Mouse (Mus musculus): ENCODE results near the gene Elane.
A peak's percentile ranks its signal among the peaks of the same experiment; 100 is the strongest.
"Not testable (repeated sequence)": the region's sequence is repeated elsewhere in the genome, so short reads cannot be mapped to it uniquely, and the experiment has no call there.

The Elane gene

DNA sequence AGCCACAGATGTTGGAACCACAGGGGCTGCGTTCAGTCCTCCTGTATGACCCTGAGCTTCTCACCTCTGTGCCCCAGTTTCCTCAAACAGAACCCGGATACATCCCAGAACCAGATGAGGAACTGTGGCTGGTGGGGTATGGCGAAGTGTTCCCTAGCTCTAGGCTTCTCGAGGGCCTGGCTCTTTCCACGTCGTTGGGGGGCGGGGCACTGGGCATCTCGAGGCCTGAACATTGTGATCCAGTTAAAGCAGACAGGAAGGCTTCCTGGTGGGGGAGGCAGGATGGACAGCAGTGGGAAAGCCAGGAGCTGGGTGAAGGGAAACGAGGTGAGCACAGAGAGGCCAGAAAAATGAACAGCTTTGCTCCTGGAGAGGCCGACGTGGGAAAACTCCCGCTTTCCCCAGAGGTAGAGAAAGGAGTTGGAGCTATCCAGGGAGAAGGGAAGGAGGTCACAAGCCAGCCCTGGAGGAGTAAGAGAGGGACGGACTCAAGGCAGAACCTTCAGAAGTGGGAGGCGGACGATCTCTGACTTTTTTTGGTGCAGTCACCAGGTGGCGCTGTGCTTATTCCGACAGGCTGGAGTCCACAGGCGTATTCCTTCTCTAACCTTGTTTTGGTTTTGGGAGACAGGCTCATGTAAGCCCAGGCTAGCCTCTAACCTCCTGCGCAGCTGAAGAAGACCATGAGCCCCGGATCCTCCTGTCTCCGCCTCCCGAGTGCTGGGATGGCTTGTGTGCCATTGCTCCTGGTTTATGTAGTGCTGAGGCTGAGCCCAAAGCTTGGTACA, 2.6 kb upstream of the Elane start:
- peak; percentile 80 to 84 for DNase-seq

DNA sequence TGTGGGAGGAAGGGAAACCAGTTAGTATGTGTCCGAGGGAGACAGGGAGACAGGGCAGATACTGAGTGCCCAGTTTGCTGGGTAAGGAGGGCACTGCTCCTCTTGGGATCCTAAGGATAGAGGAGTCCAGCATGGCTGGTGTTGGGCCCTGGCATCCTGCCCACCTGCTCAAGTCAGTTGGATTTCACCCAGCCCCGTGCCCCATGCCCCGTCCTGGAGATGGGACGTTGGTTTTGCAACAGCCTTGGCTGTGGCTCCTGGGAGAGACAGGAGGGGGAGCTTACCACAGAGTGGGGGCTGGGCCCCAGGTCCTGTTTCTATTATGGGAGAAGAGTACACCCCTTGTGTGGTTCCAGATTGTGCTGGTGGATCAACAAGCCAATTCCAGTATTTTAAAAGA, 1.6 kb upstream of the Elane start:
- DNase-seq = peak; percentile 74 to 79

DNA sequence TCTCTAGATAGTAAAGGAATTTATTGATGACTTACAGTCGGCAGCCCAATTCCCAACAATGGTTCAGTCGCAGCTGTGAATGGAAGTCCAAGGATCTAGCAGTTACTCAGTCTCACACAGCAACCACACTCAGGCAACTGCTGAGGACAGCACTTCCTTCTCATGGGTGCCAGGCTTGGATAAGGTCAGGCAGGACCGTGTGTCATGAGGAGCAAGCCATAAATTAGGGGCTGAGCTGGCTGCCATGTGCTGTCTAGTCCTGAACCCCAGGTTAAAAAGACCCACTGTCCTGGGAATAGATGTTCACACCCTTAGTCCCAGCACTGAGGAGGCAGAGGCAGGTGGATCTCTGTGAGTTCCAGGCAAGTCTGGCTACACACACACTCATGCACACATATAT, 1.1 kb upstream of the Elane start:
- DNase-seq = not testable (repeated sequence)

DNA sequence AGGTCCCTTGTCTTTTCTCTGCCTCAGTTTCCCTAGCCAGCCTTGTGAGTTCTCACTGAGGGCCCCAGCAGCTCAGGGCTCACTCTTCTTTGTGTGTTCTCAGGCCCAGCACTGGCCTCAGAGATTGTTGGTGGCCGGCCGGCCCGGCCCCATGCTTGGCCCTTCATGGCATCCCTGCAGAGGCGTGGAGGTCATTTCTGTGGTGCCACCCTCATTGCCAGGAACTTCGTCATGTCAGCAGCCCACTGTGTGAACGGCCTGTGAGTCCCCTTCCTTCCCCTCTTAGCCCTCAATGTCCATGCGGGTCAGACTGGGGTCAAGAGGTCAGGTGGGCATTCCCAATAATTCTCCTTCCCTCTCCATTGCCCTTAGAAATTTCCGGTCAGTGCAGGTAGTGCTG, 564 bp downstream of the Elane start:
- DNase-seq = no peak

DNA sequence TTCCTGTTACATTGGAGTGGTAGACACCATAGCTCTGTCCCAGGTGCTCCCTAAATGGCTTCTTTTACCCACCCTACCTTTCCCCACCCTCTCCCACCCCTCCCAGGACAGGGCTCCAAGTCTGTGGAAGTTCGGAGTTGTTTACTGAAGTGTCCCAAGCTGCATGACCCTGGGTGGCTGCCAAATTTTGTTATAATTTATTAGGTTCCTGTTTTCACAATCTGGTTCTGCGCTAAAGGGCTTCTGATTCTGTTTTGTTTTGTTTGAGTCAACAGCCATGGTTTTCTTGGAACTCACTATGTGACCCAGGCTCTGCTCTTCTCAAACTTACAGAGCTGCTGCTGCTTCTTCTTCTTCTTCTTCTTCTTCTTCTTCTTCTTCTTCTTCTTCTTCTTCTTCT, 3.3 kb downstream of the Elane start:
- DNase-seq = no peak

DNA sequence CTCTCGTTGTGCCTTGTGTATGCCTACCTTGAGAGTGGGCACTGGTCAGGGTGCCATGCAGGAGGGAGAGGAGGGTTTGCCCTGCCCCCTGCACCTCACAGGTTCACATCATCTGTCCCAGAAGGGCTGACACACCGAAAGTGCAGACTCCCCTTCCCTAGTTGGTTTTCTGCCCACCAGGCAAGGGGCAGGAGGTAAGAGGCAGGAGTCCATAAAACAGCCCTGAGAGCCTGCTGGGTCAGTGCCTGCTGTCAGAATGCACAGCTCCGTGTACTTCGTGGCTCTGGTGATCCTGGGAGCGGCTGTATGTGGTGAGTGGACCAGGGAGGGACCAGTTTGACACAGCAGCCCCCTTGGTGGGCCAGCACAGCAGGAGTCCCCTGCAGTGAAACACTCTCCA, 4.6 kb downstream of the Elane start, which contains the start of gene Cfd:
Gene Cfd, plus strand, starts transcription at position 184 of the 400 bp plus-strand sequence.
- no peak for DNase-seq

DNA sequence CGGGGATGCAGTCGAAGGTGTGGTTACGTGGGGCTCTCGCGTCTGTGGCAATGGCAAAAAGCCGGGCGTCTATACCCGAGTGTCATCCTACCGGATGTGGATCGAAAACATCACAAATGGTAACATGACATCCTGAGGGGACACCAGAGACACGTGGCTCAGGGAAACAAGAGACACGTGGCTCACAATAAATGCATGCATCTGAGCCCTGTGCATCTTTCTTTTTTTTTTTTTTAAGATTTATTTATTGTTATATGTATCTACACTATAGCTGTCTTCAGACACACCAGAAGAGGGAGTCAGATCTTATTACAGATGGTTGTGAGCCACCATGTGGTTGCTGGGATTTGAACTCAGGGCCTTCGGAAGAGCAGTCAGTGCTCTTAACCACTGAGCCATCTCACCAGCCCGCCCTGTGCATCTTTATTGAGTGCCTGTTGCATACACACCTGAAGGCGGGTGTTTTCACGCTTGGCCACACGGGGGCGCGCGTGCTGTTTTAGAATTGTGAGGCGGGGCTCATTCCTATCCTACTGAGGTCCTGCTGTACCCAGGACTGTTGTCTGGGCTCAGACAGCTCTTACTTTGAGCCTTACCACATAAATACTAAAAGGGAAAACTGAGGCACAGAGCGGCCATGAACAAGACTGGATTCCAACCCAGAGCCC, 6.5 kb downstream of the Elane start:
- DNase-seq = peak; percentile 70 to 79

DNA sequence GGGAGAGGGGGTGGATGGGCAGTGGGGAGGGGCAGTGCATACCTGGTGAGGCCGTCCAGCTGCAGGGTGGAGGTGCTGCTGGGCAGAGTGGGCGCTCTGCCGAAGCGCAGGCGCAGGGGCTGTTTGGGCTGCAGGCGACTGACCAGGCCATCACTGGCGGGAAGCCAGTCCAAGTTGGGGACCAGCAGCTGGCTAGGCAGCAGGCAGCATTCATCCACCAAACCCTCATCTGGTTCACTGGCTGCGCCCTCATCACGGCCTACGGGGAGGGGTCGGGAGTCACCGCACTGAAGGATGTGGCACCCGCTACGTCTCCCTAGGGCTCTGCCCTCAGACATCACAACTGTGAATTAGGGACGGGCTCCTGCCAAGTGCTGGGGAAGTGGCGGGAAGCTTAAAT, 10.3 kb downstream of the Elane start:
- no peak for DNase-seq

DNA sequence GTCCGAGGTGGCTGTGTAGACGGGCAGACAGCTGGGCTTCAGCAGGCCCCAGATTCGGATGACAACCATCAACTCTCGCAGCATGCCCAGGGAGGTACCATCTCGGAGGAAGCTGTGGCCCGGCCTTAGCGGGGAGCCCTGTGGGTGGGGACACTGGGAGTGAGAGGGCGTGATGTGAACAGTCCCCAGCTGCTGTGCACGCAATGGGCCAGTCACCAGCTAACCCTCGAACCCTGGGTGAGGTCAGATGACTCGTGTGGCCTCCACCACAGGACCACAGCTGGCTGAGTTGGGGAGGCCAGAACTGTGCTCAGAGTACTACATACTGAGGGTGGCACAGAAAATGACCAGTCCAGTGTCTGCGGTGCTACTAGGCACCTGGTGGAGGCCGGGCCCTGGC, 10.8 kb downstream of the Elane start:
- DNase-seq = peak in 1 of 2 experiments; percentile 64

DNA sequence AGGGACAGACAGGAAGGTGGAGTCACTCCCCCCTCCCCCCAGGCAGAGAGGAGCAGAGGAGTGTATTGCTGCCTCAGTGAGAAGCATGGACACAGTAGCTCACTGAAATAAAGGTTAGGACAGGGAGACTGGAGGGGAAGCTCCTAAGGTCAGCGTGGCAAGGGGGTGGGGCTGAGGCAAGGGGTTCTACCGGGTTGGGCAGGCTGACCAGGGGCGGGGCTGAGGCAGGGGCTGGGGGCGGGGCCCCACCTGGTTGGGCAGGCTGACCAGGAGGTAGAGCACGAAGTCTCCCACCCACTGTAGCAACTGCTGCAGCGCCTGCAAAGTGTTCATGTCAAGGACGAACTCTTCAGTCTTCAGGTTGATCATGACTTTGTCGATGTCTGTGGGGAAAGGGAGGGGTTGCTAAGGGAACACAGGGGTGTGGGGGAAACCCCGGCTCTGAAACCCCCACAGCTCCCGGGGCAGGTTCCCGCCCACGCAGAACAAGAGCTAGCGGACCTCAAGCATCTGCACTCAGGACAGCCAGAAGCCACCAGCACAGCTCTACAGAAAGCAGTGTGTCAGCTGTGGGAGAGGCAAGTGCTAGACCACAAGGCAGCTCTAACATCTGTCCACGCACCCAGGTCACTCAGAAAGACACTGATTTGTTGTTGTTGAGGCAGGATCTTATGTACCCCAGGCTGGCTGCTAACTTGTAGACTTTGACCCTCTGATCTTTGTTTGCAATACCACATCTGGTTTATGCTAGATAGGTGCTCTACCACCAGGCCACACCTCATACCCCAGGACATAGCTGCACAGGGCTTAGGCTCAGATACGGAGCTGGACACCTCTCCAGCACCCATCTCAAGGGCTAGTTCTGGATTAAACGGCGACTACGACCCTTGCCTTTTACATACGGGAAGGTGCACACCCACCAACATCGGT, 11.5 kb downstream of the Elane start:
- no peak for DNase-seq

DNA sequence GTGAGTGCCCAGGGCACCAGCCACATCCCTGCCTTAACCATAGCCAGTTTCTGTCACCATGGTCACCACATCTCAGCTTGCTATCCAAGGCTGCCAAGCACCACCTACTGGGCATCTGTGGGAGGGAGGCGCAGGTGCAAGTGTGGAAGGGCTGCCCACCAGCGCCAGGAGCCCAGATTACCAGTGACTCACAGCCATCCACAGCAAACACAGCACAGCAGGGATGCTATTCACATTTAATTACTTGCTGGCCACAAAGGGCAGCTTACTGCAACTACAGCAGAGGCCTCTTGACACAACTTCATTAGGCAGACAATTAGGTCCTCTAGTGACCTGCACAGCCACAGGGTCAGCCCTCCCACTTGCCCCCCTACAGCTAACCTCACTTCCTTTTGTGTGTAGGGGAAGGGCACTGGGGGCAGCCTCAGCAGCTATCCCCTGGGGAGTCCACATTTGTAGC, 14.9 kb downstream of the Elane start:
- DNase-seq = no peak

DNA sequence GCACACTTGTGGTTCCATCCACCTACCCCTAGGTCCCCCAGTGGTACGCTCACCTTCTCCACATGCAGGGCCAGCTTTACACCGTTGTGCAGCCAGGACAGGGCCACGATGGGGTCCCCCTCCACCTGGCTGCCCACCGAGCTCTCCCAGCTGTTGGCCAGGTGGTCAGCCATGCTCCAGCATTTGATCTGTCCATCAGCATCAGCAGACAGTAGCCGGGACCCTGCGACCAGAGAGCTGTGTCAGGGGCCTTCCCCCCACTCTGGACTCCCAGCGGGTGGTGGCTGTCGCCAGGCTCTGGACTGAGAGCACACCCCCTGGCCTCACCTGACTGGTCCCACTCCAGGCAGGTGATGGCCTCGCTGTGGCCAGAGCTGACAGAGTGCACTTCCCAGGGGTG, 20.7 kb downstream of the Elane start:
- DNase-seq = no peak

DNA sequence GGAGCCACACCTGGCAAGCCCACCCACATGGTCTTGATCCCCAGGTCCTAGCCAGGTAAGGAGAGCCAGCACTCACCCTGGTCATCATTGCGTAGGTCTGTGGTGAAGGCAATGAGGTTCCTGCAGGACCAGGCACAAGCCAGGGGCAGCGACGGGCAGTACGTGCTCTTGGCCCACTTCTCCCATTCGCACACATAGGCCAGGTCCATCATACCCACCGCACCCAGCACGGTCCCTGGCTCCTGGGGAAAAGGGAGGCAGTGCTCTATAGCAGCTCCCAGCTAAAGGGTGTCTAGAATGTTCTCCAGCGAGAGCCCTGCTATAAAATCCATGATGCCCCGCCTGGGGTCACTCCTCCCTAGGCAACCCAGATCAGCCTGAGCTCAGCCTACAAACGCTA, 21.4 kb downstream of the Elane start:
- no peak for DNase-seq

DNA sequence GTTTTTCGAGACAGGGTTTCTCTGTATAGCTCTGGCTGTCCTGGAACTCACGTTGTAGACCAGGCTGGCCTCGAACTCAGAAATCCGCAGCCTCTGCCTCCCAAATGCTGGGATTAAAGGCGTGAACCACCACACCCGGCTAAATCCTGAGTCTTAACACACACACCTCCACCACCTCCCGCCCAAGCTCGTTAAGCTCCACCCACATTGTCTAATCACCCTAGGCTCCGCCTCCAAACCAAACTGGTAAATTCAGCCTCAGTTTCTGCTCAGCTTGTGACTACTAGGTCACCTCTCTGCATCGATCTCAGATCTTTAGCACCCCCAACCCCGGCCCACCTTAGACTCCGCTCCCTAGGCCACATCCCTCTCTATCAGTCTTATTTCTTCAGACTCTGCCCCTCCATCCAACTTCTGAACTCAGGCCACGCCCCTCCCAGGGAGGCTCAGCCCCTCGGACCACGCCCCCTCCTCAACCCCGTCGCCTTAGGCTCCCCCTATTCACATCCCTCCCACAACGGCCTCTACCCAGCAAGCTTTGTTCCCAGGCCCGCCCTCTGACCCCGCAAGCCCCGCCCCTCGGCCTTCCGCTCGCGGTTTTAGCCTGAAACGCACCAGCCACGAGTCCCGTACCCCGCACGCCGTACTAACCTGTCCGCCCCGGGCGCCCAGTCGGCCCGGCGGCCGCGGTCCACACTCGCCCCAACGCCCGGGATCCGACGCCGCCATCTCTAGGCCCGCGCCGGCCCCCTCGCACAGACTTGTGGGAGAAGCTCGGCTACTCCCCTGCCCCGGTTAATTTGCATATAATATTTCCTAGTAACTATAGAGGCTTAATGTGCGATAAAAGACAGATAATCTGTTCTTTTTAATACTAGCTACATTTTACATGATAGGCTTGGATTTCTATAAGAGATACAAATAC, 22.4 kb downstream of the Elane start, which contains the start of gene Med16:
Gene Med16, minus strand, starts transcription at position 757 of the 925 bp plus-strand sequence.
- DNase-seq = peak; percentile 97 to 98

DNA sequence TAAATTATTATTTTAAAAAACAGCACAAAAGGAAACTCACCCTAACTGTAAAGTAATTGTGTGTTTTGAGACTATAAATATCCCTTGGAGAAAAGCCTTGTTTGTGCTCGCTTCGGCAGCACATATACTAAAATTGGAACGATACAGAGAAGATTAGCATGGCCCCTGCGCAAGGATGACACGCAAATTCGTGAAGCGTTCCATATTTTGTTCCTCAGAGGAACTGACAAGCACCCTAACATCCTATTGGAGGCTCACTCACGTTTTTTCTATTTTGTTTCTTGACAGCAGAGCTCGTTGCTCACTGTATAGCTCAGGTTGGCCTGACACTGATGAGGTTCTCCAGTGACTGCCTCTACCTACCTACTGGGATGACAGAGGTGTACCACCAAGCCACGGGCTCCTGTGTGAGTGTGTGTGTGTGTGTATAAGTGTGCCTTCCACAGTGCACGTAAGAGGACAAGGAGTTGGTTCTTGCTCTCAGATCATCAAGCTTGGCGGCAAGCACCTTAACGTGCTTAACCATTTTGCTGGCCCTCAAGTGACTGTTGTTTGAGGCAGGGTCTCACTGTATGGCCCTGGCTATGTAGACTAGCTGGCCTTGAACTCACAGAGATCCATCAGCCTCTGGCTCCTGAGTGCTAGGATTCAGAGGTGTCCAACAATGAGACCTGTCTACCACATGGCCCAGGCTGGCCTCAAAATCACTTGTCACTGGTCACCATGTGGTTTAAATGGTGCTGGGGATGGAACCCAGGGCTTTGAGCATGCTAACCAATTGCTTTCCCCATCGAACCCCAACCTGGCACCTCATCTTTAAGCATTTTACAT, 23.3 kb downstream of the Elane start:
- no peak for DNase-seq

DNA sequence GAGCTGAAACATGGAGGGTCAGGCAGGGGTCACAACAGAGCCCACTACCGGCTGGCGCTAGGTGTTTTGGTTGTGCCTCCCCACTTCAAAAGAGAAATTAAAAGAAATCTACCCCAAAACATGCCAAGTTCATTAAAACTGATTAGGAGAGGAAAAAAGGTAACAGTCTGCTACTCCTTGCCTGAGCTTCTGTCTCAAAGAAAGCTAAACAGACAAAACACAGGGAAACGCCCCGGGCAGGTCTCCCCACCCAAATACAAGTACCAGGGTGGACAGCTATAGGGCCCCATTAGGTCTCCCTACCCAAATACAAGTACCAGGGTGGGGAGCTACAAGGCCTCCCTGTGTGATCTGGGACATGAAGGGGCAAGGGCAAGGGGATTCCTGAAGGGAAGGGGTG, 24.5 kb downstream of the Elane start, which contains the start of gene Gm26602:
Gene Gm26602, plus strand, starts transcription at position 301 of the 400 bp plus-strand sequence.
- no peak for DNase-seq

DNA sequence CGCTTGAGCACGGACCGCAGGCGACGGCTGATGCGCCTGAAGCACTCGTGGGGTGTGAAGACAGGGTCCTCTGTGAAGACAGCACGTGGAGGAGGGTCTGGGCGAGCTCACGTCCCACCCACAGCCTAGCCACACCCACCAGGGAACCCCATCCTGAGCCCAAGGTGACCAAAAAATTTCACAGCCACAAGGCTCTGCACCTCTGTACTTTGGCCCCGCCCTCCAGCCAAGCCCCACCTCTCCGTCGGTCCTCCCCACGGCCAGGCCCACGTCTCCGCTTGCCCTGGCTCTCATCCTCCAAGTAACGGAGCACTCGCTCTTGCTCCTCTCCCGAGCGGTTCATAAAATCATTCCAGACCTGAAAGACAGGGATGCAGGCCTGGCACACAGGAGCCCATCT, 26.4 kb downstream of the Elane start:
- no peak for DNase-seq

DNA sequence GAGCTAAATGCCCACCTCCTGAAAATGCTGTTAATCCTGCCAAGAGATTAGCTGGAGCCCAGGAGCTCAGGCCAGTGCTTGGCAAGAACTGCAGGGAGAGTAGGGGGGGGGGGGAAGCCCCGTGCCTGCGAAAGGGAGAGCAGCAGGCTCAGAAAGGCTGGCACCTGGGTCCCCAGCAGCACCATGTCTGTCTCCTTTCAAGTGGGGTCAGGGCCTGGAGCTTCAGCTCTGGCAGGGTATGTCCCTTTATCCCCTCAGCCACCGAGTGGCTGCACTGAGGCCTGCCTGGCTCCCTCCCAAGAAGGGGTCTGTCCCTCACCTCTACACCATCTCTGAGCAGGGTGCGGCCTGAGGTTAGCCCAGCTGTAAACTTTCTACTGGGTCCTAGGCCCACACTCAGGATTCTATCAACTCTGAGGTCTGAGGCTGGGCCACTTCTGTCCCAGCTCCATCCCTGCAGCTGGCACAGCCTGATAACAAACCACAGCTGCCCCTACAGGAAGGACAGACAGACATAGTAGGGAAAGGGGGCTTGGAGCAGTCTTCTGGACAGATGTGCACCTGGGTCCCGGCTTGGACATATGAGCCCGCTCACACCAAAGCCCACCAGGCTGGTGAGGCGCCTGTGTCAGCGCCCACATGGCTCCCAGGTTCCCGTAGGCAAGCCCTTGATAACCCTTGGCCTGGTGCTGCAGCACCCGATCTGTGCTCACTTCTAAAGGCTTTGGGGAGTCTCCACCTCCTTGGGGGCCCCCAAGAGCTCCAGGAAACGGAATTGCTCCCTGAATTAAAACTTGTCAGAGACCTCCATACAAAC, 28.3 kb downstream of the Elane start:
- DNase-seq = no peak

DNA sequence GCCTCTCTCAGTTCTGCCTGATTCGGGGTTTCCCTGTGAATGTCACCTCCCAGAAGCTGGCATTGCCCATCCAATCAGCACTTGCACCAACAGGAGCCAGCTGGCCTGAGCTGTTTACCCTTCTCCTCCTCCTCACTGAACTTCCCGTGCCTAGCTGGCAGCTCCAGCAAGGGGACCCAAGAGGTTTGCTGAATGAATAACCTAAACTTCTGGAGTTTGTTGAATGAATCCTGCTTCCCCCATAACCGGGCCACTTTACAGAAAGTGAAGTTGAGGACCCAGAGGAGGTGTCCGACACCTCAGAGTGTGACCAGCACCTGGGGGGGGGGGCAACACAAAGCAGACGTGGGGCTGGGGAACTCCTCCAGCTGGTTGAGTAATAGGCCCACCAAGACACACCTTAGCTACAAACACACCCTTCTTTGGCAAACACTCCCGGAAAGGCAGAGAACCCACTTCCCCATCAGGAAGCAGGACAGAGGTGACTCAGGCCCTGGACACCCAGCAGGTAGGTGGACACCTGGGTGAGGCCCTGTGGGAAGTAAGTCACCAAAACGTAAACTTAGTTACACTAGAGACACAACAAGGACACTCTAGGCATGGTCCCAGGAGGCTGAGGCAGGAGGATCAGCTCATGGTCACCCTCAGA, 29.0 kb downstream of the Elane start:
- peak; percentile 68 to 80 for DNase-seq

All from lung, adult 18-20 months (tissue).